Comparison of ENCODE assay signal across 8 mouse cellular contexts in genomic region chr7:82864991-82865771, GRCm38 (mm10). TPM values are rescaled to one million over a fixed set of nuclear protein-coding genes. Genes with fewer than 3 reads are reported as not detected.
A peak's percentile ranks its signal among the peaks of the same experiment; 100 is the strongest.
DNase-seq lines count a peak whose midpoint lies in the region; ATAC-seq lines count a peak whose summit lies in the region.

No protein-coding gene starts in this region.

- peaks cover 10% of the 10 kb centered on the region for H3K4me1 ChIP-seq in embryonic facial prominence, embryonic 14.5 days (ENCODE audit: control insufficient read depth, insufficient read depth, low read length)
- H3K4me1 ChIP-seq in intestine, embryonic 15.5 days (replicated peaks): peaks cover 20% of the 10 kb centered on the region

- no peaks in the 10 kb centered on the region for H3K27me3 ChIP-seq in embryonic facial prominence, embryonic 14.5 days (replicated peaks; ENCODE audit: control insufficient read depth, insufficient read depth, low read length)
- no peaks in the 10 kb centered on the region for H3K27me3 ChIP-seq in intestine, embryonic 15.5 days (replicated peaks)

- H3K4me3 ChIP-seq in embryonic facial prominence, embryonic 14.5 days (ENCODE audit: low read depth, low read length): peak overlapping the region; percentile 96
- peak overlapping the region; percentile 74 for H3K4me3 ChIP-seq in intestine, embryonic 15.5 days (replicated peaks)

- peaks cover 14% of the 10 kb centered on the region for H3K36me3 ChIP-seq in embryonic facial prominence, embryonic 14.5 days (ENCODE audit: control insufficient read depth, insufficient read depth, low read length)
- no peaks in the 10 kb centered on the region for H3K36me3 ChIP-seq in intestine, embryonic 15.5 days

- H3K9ac ChIP-seq in embryonic facial prominence, embryonic 14.5 days (ENCODE audit: low read depth, low read length): peak overlapping the region; percentile 85
- H3K9ac ChIP-seq in intestine, embryonic 15.5 days: peak overlapping the region; percentile 66

- 2% methylated on average over 22 of the region's 22 CpGs for WGBS in embryonic facial prominence, embryonic 14.5 days
- 2% methylated on average over 22 of the region's 22 CpGs for WGBS in intestine, embryonic 15.5 days

- peak overlapping the region; percentile 92 for H3K27ac ChIP-seq in embryonic facial prominence, embryonic 14.5 days (replicated peaks; ENCODE audit: low read depth, low read length)
- H3K27ac ChIP-seq in intestine, embryonic 15.5 days: peak overlapping the region; percentile 88

- no peak for ATAC-seq in embryonic facial prominence, embryonic 14.5 days (ENCODE audit: low read depth)
- ATAC-seq in intestine, embryonic 15.5 days: peak; percentile 0; the same call in 1 of the 2 replicates

- H3K4me2 ChIP-seq in embryonic facial prominence, embryonic 14.5 days (ENCODE audit: low read depth, low read length): peak overlapping the region; percentile 95
- H3K4me2 ChIP-seq in intestine, embryonic 15.5 days (replicated peaks): peak overlapping the region; percentile 96

- H3K9me3 ChIP-seq in embryonic facial prominence, embryonic 14.5 days (ENCODE audit: control insufficient read depth, low read length): no peaks in the 10 kb centered on the region
- no peaks in the 10 kb centered on the region for H3K9me3 ChIP-seq in intestine, embryonic 15.5 days

- peak; percentile 7 for DNase-seq in kidney, adult 9 months
- no peak for DNase-seq in kidney, adult 11 months
- DNase-seq in T-cell, adult 2 months (ENCODE audit: low spot score): peak; percentile 2
- DNase-seq in embryonic facial prominence, embryonic 14.5 days (ENCODE audit: low spot score): peak; percentile 78
- peak; percentile 26 for DNase-seq in lung, postnatal 10 days
- DNase-seq in thymus, postnatal 0 days (ENCODE audit: low spot score): peak; percentile 36
- no peak for DNase-seq in urinary bladder, postnatal 10 days (ENCODE audit: low spot score)

RNA-seq across cellular contexts. Expression of gene Mex3b, which starts 2.0 kb away (rescaled TPM):
- 19.3 and 22.6 TPM in 2 replicates for polyA plus RNA-seq in embryonic facial prominence, embryonic 14.5 days (2014; fragmentation: Nextera tagmentation; extraction: Ambion mirVana)
- 7.8 and 9.0 TPM in 2 replicates for polyA plus RNA-seq in intestine, embryonic 15.5 days (2015; fragmentation: Nextera tagmentation; extraction: Ambion mirVana)
- polyA plus RNA-seq in thymus, postnatal 0 days (2015; fragmentation: Nextera tagmentation; extraction: Ambion mirVana): 9.5 and 10.1 TPM in 2 replicates

Comparison
In these comparisons a context has a peak if more than half of its experiments do, and no peak if none do; other contexts are left out.
1. DNase-seq: peak in kidney, adult 9 months (single experiment), T-cell, adult 2 months (single experiment), embryonic facial prominence, embryonic 14.5 days (single experiment), lung, postnatal 10 days (single experiment) and thymus, postnatal 0 days (single experiment); none in kidney, adult 11 months (single experiment) and urinary bladder, postnatal 10 days (single experiment).